Mouse (Mus musculus): ENCODE data around the gene Lztfl1.
"Not testable (repeated sequence)": the region's sequence is repeated elsewhere in the genome, so short reads cannot be mapped to it uniquely, and the experiment has no call there.

Lztfl1 gene

DNA sequence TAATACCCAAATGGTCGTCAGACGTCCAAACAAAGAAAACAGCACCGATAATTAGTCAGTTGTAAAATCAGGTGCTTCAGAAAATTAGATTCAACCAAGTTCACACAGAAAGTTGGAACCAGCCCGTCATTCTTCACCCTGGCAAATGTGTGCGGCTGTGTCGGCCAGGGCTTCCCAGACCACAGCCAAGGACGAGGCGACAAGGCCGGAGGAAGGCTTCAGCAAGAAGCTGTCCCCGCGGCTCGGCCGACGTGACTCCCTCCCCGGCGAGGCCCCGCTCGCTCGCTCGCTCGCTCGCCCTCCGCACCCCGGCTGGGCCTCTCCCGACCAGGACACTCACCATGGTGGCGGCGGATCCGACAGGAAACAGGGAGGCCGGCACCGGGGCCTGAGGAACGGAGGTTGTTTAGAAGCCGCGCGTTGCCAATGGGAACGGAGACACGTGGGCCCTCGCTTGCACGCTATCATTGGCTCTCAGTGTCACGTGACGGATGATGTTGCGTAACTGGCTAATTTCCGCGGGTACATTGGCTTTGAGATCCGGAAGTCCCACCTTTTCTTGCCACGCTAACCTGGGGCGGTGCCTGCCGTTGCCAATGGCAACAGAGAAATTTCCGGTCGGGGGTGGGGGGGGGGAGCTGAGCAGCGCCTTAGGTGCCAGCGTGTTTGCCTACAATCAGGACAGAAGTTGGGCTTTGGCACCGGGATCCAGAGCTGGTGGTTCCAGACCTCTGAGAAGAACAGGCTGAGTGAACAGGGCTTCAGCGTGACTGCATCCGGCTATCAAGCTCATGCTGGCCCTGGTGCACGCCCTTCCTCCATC, at the start of gene Lztfl1:
TSS of gene Lztfl1 (minus strand) at position 512 of the 823 bp plus-strand sequence.
- DNase-seq = peak; percentile 95 to 96

DNA sequence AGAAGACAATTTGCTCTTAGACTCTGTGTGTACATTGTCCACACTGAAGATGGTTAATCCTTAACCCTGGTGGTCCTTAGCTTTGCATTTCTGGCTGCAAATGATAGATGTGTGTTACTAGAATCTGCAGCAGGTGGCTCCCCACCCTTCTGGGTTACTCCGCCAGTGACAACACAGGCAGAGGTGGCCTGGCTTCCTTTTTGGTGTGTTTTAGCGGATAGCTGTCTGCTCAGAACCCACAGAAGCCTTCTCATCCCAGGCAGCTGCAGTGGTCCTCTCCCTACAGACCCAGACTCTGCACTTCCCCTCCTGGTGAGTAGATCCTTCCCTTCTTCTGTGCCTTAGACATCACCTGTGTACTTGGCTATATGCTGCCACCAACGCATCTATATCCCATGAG, 49.5 kb upstream of the Lztfl1 start:
- no peak for DNase-seq

DNA sequence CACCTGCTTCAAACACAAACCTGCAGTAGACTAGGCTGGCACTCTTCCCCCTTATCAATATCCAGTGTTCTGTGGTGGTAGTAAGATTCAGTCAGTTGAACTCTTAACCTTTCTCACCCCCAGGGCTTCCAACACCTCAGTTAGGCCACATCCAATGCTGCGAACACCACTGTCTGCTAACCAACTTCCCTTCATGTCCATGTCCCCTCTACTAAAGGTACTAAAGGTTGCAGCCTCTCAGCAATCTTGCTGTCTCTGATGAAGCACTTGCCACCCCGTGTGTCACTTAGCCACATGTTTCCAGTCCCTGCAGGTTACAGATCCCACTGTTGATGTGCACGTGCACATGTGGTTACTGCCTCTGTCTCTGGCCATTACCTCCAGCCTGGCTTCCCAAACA, 46.3 kb upstream of the Lztfl1 start:
- no peak for DNase-seq

DNA sequence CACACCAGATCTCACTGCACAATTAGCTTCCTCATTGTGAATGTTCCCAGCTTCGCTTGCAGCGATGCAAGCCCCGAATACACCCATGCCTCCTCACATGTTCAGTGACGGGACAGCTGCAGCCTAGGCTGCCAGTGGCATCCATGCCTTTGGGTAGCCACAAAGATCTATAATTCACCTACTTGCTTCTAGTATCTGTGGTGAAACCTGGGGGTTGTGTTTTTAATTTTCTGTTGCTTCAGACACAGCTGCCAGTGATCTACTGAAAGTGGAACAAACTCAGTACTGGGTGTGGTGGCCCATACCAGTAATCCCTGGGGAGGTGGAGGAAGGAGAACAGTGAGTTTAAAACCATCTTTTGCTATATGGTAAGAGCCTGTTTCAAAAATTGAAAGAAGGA, 45.4 kb upstream of the Lztfl1 start:
- DNase-seq = no peak

DNA sequence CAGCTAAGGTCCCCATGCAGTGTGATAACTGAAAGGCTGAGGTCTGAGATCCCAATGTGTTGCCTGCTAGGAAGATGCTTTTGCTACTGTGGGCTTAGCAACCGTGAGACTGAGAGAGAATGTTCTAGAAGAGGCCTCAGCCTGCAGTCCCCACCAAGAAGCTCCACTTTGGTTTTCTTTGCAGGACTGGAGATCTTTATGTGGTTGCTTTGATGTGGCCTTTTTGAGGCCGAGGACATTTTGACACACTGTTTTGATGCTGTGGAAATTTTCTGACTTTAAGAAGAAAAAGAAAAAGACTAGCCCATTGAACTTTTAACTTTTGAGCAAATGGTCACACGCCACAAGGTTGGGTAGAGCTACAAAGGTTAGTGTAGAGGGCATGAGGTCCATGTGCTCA, 43.3 kb upstream of the Lztfl1 start:
- DNase-seq = no peak

DNA sequence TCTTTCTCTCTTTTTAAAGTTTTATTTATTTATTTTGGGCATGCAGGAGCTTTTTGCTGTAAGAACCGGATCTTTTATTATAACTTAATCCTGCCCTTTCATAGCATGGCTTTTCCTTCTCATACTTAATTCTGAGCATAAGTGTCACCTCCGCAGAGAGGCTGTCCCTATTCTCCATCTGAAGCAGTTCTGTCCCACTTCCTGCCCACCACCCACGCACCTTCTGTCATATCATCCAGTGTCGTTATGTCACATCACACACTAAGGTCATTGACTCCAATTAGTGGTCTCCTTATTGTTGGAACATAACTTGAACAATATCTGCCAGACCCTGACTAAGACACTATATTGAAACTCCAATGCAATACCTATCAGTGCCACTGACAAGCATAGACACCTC, 41.1 kb upstream of the Lztfl1 start:
- DNase-seq = no peak

DNA sequence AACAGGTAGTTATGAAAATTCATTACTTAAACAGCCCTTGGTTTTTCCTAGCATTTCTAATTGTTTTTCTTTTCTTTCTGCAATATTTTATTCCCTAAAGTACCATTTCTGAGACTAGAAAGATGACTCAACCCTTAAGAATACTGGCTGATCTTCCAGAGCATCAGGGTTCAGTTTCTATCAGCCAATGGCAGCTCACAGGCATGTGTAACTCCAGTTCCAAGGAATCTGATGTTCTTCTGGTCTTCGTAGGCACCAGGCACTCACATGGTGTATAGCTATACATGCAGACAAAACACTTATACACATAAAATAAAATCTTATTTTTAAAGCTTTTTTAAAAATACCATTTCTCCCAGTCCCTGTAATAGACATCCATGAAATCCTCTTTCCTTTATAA, 40.7 kb upstream of the Lztfl1 start:
- DNase-seq = no peak

DNA sequence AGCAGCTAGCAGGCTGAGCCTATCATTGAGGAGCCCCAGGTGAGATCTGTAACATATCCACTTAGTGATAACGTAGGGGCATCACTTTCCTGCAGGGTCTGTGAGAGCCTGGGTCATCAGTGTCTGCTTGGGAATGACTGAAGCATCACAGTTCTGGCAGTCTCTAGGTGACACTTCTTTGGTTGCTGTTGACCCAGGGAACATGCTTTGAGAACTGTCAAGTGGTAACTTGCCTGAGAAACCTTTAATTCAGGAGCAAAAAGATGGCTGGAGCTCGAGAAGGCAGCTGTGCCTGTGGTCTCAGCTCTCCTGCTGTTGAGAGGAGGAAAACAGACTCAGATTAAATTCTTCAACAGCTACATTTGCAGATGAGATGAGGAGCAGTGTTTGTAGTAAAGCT, 39.8 kb upstream of the Lztfl1 start:
- DNase-seq = no peak

DNA sequence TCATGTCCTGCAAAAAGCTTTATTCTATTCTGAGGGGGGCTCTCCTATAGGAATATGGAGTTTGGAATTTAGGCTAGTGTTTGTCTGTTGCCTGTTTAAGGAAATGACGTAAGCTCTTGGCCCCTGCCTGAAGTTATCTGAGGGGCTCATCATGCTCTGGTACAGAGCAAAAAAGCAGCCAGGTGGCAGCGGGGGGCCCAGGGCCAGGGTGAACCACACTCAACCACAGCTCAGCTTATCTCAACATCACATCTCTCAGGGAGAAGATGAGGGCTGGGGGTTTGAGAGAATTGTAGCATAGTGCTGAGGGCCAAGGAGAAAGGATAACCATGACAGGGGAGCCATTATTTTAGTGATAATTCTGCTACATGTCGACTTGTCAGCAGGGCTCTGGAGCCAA, 39.3 kb upstream of the Lztfl1 start:
- DNase-seq = no peak

DNA sequence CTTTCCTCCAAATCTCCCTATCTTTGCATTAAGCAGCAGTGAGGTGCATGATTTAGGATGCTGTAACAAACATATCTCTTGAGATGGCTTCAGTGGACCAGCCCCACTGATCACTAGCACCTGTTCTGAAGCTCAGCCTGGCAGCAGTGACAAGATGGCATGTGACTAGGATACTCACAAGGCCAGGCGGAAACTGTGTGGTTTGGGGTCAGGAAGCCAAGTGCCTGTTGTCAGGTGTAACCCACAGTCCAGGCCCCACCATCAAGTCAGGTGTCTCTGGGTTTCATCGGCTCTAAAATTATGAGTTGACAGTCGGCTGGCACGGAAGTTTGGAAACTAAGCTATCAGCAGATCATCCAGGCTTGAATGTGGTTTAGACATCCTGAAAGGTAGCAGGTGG, 36.8 kb upstream of the Lztfl1 start:
- DNase-seq = no peak

DNA sequence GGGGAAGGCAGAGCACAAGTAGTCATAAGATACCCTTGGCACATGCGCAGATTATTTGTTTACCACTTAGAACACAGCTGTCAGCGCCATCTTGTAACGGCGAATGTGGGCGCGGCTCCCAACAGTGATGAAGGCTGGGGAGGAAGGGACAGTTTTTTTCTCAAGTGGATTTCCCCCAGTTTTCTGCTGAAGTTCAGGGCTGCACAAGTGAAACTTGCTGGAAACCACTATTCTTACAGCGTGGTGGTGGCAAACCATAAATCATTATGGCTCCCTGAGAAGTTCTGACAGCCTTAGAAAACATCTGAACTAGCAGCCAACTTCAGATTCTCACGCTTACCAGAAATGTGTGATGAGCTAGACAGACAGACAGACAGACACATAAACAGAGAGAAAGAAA, 32.2 kb upstream of the Lztfl1 start:
- DNase-seq = not testable (repeated sequence)

DNA sequence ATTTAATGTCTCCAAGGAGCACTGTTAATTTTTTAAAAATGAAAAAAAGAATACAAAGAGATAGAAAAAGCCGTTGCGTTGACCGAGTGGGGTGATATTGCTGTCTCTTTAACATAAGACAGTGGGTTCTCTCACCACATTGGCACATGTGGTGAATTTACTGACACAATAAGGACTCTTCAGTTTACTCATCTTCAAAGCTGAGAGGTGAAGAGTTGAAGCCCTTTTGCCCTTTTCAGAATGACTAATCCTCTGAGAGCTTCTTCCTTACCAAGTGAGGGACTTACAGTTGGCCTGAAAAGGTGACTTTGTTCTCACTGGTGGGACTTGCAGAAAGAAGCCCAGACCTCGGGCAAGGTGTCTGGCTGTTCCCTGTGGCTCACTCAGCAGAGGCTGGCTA, 23.3 kb upstream of the Lztfl1 start:
- DNase-seq = no peak

DNA sequence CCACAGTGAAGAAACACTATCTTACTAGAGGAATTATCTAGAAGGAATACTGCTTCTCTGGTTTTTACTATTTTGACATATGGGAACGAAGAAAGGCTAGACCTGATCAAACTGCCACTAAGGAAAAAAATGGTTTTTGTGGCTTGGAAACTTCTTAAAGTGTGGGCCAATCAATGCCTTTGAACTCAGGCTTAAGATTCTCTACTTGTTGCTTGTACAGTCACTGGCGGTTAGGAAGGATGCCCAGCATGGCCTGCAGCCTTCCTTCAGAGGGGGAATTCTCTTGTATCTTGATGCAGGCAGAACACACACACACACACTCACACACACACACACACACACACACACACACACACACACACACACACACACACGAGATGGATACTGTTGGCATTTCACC, 16.6 kb upstream of the Lztfl1 start:
- DNase-seq = no peak

DNA sequence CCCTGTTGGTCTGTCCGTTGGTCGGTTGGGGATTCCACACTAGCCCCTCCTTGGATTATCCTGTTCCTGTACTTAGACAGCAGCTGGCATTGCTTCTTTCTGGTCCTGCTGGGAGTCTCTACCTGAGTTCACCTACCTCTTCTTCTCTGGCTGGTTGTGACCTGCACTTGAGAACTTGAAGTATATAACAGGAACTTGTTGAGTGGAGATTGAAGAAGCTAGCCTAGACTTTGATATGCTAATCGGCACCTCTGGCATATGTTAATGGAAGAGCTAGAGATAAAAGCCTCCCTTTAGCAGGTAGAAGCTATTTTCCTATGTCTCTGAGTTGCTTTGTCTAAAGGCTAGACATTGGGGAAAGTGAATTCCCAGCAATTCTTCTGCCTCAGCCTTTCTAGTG, 13.8 kb upstream of the Lztfl1 start:
- no peak for DNase-seq

DNA sequence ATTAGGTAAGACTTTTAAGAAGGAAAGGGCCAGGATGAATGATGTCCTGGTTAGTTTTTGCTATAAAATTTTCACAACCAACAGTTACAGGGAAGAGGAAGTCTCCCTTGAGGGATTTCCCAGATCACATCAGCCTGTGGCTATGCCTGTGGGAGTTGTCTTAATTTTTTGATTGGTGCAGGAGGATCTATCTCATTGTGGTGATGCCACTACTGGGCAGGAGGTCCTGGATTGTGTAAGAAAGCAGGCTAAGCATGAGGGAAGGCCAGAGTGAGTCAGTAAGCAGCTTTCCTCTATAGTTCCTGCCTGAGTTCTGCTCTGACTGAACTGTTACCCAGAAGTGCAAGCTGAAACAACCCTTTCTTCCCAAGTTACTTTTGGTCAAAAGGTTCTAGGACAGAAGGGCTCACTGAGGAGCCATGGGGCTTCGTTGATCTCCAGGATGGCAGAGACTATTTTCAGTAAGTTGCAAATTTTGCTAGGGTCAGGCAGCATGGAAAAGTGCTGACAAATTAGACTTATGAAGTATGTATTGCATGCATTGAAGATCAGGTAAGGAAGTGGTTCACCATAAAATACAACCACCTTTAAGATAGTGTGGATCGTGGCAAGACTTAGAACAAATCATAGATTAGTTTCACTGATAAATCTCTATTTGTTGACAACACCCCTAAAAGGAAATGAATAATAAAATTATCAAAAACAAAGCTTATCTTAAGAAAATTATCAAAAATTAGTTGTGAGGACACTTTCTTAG, 5.4 kb upstream of the Lztfl1 start:
- DNase-seq = no peak

DNA sequence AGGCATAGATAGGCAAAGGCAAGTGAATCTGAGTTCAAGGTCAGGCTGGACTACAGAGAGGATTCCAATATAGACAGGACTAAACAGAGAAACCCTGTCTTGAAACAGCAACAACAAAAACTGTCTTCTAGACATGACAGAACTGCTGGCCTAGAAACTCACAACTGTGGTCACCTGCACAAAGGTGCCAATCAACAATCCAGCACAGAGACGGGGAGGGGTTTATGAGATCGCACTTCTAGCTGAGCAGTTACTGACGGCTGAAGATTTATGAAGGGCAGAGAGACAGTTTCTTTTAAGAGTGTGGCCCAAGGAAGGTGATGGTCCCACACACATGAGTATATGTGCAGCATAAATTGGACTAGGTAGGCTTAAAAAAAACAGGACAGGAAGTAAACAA, 1.2 kb downstream of the Lztfl1 start:
- no peak for DNase-seq

DNA sequence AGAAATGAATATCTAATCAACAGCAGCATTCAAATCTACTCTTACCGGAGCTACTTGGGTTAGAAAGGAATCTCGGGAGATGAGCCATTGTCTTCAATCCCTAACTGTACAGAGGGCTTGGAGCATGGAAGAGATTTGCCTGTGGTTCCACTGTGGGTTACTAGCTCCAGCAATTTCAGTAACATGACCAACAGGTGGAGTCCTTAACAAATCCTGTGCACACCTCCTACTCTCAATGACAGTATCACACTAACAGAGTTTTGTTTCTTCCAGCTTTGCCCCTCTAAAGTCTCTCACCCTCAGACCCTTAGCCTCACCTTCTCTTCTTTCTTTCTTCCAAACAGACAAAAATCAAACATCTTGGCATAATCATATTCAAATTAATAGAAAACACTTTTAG, 4.4 kb downstream of the Lztfl1 start:
- no peak for DNase-seq

DNA sequence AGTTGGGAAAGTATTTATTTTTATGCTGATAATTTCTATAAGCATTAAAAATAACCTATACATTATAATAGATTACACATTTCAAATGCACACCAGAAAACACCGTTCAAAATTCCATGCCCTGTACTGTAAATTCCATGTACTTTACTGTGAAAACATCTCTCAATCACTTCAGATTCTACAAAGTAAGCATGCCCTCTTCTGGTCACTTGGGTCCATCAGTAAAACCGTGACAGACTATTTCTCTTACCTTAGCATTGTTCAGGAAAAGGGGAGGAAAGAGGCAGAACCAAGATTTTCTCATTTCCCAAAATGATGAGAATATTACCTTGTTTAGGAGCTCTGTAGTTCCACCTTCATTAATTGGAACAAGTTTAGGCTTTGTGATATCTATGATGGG, 8.3 kb downstream of the Lztfl1 start:
- DNase-seq = no peak

DNA sequence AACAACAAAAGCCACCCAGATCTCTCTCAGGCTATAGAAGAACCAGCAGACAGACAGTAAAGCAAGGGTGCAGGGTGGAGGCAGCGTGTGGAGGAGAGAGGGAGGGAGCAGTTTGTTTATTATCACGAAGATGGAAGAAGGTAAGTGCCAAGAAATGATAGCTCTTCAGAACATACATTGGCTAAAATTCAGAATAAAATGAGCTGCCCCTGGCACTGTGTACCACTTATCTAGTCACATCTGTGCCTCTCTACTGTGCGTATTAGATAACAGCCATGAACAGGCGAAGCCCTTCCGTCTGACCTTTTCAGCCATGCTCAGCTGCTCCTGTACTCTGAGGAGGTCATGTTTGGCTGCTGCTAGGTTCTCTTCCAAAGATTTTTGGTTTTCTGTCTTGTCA, 15.7 kb downstream of the Lztfl1 start:
- no peak for DNase-seq

DNA sequence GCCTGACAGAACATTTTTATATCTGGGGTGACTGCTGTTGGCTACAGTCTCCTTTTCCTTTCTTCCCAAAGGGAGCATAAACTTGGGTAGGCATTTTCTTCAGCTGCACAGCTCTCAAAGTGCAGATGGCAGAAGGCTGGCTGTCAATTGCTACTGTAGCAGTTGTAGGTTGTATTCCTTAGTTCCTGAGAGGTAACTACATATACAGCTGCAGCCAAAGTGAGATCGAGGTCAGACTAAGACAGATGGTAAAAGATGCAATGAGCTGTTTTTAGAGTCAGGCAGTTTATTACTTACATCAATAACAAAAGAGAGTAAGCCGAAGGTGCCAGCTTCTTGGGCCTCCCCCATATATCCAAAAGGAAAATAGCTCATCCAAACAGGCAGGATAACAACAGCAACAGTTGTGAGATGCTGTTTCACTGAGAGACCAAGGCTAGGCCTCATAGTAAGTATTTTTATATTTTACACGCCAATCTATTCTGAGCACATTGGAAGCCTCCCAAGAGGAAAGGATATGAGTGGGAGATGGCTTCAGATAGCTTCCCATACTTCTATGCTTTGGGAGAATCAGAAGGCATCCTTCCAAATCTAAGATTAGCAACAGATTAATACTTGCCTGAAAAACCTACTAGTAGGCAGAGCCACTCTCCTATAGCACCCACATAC, 21.7 kb downstream of the Lztfl1 start:
- no peak for DNase-seq

DNA sequence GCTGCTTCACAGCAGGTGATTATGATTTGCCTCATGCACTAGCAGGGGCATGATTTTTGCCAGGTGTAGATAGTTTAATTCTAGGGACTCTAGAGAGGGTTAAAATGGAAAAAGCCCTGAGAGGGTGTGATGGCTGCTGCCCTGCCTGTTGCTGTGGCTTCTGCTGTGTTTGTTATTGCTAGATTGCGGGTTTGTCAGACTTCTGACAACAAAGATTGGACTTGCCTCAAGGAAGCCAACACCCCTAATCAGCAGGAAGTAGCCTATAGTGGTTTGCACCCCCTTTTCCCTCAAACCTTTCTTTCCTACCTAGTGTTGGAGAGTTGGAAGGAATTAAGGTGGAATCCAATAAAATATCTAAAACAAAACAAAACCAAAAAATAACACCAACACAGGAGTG, 29.3 kb downstream of the Lztfl1 start:
- no peak for DNase-seq

DNA sequence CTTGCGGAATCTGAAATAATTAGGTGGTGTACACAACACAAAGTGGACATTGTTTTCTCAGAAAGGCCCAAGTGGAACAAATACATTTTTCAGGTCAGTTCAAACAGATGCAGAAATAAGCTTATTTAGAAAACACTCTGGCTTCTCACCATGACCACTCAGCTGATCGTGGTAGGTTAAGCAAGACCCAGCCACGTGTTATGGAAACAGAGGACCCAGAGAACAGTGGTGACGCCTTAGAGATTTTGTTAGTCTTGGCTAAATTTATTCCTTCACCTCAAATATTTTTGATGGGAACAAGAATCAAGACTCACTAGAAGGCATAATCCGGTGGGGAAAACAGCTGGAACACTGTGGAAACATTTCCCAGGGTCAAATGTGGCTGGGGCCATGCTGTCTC, 31.3 kb downstream of the Lztfl1 start:
- DNase-seq = no peak

DNA sequence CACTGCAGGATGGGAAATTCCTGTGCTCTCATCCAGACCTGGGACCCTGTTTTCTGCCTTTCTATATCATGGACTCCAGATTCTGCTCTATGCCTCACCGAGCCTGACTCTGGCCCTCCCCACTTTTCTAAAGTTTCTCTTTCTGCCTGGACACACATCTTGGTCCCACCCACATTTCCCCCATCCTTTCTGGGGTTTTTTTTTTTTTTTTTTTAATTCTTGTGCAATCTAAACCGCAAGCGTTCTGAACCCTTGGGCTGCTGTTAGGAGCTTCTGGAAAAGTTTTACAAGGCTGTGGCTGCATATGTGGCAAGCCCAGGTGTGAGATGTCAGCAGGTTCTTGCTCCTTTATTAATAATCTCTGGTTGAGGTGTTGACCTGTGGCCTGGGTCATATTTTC, 33.8 kb downstream of the Lztfl1 start:
- no peak for DNase-seq

DNA sequence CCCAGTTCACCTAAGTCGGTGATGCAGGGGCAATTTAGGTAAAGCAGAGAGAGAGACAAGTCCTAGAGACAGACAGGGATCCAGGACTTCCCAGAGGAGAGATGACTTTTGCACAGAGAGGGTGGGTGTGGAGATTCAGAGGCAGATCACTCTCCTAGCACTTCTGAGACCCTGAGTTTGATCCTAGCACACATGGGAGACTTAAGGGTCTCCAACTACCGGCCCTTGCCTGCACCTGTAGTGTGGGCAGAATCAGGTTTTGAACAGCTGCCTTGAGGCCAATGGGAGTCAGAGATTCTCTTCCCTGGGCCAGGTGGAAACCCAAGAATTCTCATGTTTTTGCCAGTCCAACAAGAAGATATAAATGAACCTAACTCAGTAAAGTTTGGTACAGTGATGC, 38.3 kb downstream of the Lztfl1 start:
- DNase-seq = no peak

Data from cerebellum, postnatal 36 days (tissue).